Mouse (Mus musculus): Measurements from ENCODE around the gene Serhl. TPM values are rescaled to one million over a fixed set of nuclear protein-coding genes. Genes with fewer than 3 reads are reported as not detected.
"Not testable (repeated sequence)": the region's sequence is repeated elsewhere in the genome, so short reads cannot be mapped to it uniquely, and the experiment has no call there.

The Serhl gene
- polyA plus RNA-seq, 1 experiment from 2014 or later, result 16.0 TPM

DNA sequence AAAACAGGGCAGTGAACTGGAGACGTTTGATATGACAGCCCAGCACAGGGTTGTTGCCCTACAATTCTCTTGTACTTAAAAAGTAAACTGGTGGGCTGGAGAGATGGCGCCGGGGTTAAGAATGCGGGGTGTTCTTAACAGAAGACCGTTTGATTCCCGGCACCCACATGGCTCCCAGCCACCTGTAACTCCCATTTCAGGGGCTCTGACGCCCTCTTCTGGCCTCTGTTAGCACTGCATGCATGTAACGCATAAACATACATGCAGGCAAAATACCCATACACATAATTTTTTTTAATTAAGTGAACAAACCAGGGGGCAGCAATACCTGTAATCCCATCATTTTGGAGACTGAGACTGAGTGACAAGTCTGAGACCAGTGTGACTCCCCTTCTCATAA, 31.8 kb upstream of the Serhl start:
- Histone ChIP-seq H3K27me3 (peaks cover 69% of the 10 kb centered on the region), H3K9me3 (replicated peaks) (no peaks in the 10 kb centered on the region), H3K9ac (no peak overlapping the region), H3K36me3 (replicated peaks) (no peaks in the 10 kb centered on the region), H3K4me3 (replicated peaks) (no peak overlapping the region), H3K27ac (replicated peaks) (no peak overlapping the region), H3K4me2 (no peak overlapping the region), H3K4me1 (replicated peaks) (peaks cover 17% of the 10 kb centered on the region; the same call in 1 of the 2 replicates)
- no peak for ATAC-seq (ENCODE audit: insufficient read depth)
- WGBS (ENCODE audit: insufficient replicate concordance), result 58% methylated on average over 8 of the region's 8 CpGs

GRCm38 (mm10) chr15:83059233-83059660, 30.1 kb upstream of the Serhl start:
- Histone ChIP-seq H3K27ac (replicated peaks) (no peak overlapping the region), H3K36me3 (replicated peaks) (no peaks in the 10 kb centered on the region), H3K4me1 (replicated peaks) (peaks cover 17% of the 10 kb centered on the region; the same call in 1 of the 2 replicates), H3K9me3 (replicated peaks) (no peaks in the 10 kb centered on the region), H3K4me2 (no peak overlapping the region), H3K9ac (no peak overlapping the region), H3K4me3 (replicated peaks) (no peak overlapping the region), H3K27me3 (peaks cover 60% of the 10 kb centered on the region)
- peak; percentile 47 for ATAC-seq (ENCODE audit: insufficient read depth)
- 17% methylated on average over 5 of the region's 5 CpGs for WGBS (ENCODE audit: insufficient replicate concordance)

DNA sequence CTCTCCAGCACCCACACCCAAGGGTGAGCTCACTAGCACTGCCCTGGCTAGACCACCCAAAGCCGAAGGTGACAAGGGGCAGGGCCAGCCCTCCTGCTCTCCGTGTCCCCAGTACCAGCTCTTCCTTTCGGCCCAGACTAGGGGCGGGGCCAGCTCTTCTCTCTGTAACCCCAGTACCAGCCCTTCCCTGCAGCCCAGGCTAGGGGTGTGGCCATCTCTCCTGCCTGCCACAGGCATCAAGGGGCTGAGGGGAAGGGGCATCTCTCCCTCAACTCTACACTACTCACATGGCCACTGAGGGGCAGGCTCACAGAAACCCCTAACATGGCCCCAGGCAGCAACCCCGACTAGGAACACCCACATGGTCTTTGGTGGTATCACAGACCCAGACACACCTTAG, 27.6 kb upstream of the Serhl start:
- ATAC-seq (ENCODE audit: insufficient read depth), result no peak
- Histone ChIP-seq H3K4me1 (replicated peaks) (peaks cover 10% of the 10 kb centered on the region; the same call in 1 of the 2 replicates), H3K4me2 (no peak overlapping the region), H3K9ac (no peak overlapping the region), H3K9me3 (replicated peaks) (no peaks in the 10 kb centered on the region), H3K27ac (replicated peaks) (no peak overlapping the region), H3K27me3 (peaks cover 40% of the 10 kb centered on the region), H3K36me3 (replicated peaks) (no peaks in the 10 kb centered on the region), H3K4me3 (replicated peaks) (no peak overlapping the region)
- whole genome bisulfite sequencing (ENCODE audit: insufficient replicate concordance), result 14% methylated on average over 5 of the region's 5 CpGs

DNA sequence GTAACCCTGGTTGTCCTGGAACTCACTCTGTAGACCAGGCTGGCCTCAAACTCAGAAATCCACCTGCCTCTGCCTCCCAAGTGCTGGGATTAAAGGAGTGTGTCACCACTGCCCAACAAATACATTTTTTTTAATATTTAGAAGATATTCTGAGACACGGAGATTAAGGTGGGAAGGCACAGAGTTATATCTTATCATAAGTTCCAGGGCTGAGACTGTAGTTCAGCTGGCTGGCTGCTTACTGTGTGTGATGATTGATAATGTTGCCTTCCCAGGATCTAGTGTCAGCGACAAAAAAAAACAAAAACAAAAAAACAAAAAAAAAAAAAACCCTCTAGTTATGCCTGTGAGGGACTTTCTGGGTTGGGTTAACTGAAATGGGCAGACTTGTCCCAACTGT, 26.7 kb upstream of the Serhl start:
- H3K9me3 ChIP-seq (replicated peaks); ATAC-seq (ENCODE audit: insufficient read depth); H3K4me3 ChIP-seq (replicated peaks); H3K4me2 ChIP-seq; H3K27ac ChIP-seq (replicated peaks); H3K36me3 ChIP-seq (replicated peaks); H3K9ac ChIP-seq; H3K4me1 ChIP-seq (replicated peaks): not testable (repeated sequence)
- 38% methylated on average over 2 of the region's 2 CpGs for WGBS (ENCODE audit: insufficient replicate concordance)
- H3K27me3 ChIP-seq, result peaks cover 31% of the 10 kb centered on the region

- Histone ChIP-seq H3K4me1 (replicated peaks) (no peaks in the 10 kb centered on the region), H3K27me3 (peaks cover 9% of the 10 kb centered on the region), H3K4me3 (replicated peaks) (no peak overlapping the region), H3K27ac (replicated peaks) (no peak overlapping the region), H3K4me2 (no peak overlapping the region), H3K9ac (no peak overlapping the region), H3K9me3 (replicated peaks) (no peaks in the 10 kb centered on the region), H3K36me3 (replicated peaks) (no peaks in the 10 kb centered on the region)
- 66% methylated on average over 4 of the region's 4 CpGs for WGBS (ENCODE audit: insufficient replicate concordance)
- ATAC-seq (ENCODE audit: insufficient read depth), result no peak
Observed at GRCm38 (mm10) chr15:83065543-83065942, 23.8 kb upstream of the Serhl start.

GRCm38 (mm10) chr15:83068270-83068669, 21.0 kb upstream of the Serhl start:
- H3K4me1 ChIP-seq (replicated peaks), result no peaks in the 10 kb centered on the region
- no peaks in the 10 kb centered on the region for H3K36me3 ChIP-seq (replicated peaks)
- H3K9ac ChIP-seq, result no peak overlapping the region
- ATAC-seq (ENCODE audit: insufficient read depth), result no peak
- WGBS (ENCODE audit: insufficient replicate concordance), result 65% methylated on average over 5 of the region's 5 CpGs
- H3K27ac ChIP-seq (replicated peaks), result no peak overlapping the region
- H3K4me2 ChIP-seq, result no peak overlapping the region
- H3K4me3 ChIP-seq (replicated peaks), result no peak overlapping the region
- H3K9me3 ChIP-seq (replicated peaks), result no peaks in the 10 kb centered on the region
- no peaks in the 10 kb centered on the region for H3K27me3 ChIP-seq

GRCm38 (mm10) chr15:83070942-83071341, 18.4 kb upstream of the Serhl start:
- Histone ChIP-seq H3K4me2 (no peak overlapping the region), H3K9me3 (replicated peaks) (no peaks in the 10 kb centered on the region), H3K27ac (replicated peaks) (no peak overlapping the region), H3K4me1 (replicated peaks) (no peaks in the 10 kb centered on the region), H3K36me3 (replicated peaks) (no peaks in the 10 kb centered on the region), H3K27me3 (peaks cover 9% of the 10 kb centered on the region), H3K4me3 (replicated peaks) (no peak overlapping the region), H3K9ac (no peak overlapping the region)
- WGBS (ENCODE audit: insufficient replicate concordance), result 63% methylated on average over 3 of the region's 3 CpGs
- ATAC-seq (ENCODE audit: insufficient read depth), result no peak

DNA sequence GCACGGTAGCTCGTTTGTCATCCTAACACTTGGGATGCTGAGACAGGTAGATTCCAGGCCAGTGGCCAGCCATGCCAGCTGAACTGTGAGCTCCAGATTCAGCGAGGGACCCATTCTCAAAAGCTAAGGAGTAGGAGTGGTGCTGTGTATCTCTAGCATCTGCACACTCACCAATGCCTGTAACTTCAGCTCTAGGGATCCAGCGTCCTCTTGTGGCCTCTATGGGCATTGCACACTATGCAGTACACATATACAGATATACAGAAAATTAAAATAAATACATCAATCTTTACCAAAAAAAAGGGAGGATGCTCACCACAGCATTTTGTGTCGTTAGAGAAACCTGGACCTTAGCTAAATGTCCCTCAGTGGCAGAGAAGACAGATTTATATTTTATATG, 17.6 kb upstream of the Serhl start:
- WGBS (ENCODE audit: insufficient replicate concordance), result 65% methylated on average over 5 of the region's 5 CpGs
- ATAC-seq (ENCODE audit: insufficient read depth), result no peak

DNA sequence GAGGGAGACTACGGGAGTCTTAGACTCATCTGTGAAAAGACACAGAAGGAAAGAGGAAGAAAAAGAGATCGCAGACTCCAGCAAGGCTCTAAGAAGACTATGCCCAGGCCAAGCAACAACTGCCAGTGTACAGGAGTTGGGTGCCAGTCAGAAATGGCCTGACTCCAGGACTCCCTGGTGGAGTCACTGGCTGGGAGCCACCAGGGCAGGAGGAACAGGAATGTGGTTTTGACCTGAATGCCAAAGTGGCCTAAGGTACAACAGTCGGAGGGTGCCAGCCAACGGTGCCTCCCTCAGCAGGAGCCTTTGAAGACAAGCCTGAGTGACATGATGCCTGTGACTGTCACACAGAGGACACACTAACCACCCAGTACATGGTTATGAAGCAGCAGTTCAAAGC, 15.1 kb upstream of the Serhl start:
- Histone ChIP-seq H3K36me3 (replicated peaks) (no peaks in the 10 kb centered on the region), H3K4me3 (replicated peaks) (no peak overlapping the region), H3K4me1 (replicated peaks) (no peaks in the 10 kb centered on the region), H3K9me3 (replicated peaks) (no peaks in the 10 kb centered on the region), H3K9ac (no peak overlapping the region), H3K4me2 (no peak overlapping the region), H3K27ac (replicated peaks) (no peak overlapping the region), H3K27me3 (peaks cover 30% of the 10 kb centered on the region)
- ATAC-seq (ENCODE audit: insufficient read depth), result no peak
- WGBS (ENCODE audit: insufficient replicate concordance), result 67% methylated on average over 4 of the region's 4 CpGs

More for the DNA sequence above, 17.6 kb upstream of the Serhl start:
- Histone ChIP-seq H3K27me3 (peaks cover 17% of the 10 kb centered on the region), H3K4me3 (replicated peaks) (no peak overlapping the region), H3K4me2 (no peak overlapping the region), H3K4me1 (replicated peaks) (no peaks in the 10 kb centered on the region), H3K9ac (no peak overlapping the region), H3K27ac (replicated peaks) (no peak overlapping the region), H3K9me3 (replicated peaks) (no peaks in the 10 kb centered on the region), H3K36me3 (replicated peaks) (no peaks in the 10 kb centered on the region)

DNA sequence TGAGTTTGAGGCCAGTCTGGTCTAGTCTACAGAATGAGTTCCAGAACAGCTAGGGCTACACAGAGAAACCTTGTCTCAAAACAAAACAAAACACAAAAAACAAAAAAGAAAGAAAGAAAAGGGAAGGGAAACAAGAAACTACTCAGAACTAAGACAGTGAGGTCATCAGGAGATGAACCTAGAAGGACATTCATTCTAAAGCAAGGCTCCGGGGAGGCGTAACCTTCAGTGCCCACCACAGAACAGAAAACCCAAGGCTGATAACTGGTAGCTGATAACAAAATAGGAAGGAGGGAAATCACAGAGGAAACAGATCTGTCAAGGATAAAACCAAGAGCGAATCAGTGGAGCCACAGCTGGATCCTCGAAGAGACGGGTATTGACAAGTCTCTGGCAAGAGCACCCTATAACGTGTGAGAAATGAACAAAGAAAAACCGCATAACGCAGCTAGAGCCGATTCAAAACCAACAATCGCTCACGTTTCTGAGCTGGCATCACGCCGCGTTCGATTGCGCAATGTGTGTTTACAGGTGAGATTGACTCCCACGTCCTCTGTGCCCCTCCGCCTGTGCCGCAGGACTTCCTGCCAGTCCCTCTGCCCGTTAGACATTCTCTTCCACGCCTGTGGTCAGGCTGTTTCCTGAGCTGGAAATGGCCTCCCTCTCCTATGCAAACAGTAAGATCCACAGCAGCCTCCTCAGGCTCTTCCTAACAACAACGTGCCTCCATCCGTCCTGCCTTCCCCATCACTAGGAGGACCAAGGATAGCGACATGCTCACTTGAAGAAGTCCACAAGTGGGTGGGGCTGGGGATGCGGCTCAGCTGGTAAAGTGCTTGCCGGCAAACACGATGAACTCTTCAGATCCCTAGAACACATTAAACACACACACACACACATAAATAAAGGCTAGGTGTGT, 13.4 kb upstream of the Serhl start:
- WGBS (ENCODE audit: insufficient replicate concordance), result 9% methylated on average over 27 of the region's 27 CpGs
- no peak overlapping the region for H3K4me3 ChIP-seq (replicated peaks)
- no peaks in the 10 kb centered on the region for H3K4me1 ChIP-seq (replicated peaks)
- no peaks in the 10 kb centered on the region for H3K36me3 ChIP-seq (replicated peaks)
- H3K27me3 ChIP-seq, result peaks cover 30% of the 10 kb centered on the region
- peak overlapping the region; percentile 25 for H3K4me2 ChIP-seq
- no peak for ATAC-seq (ENCODE audit: insufficient read depth)
- H3K9me3 ChIP-seq (replicated peaks), result no peaks in the 10 kb centered on the region
- H3K9ac ChIP-seq, result no peak overlapping the region
- no peak overlapping the region for H3K27ac ChIP-seq (replicated peaks)

DNA sequence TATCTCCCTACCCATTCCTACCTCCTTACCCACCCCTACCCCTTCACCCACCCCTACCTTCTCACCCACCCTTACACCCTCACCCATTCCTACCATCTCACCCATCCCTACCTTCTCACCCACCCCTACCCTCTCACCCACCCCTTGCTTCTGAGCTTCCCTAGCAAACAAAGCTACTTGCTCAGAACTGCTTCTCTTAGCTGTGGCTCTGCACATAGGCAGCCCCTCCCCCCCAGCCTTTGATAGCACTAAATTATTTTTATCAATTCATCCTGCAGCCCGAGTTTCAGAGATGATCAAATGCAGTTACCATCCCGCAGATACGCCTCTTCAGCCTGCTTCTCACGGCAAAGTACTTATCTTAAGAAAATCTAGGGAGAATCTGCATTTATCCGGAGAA, 5.8 kb upstream of the Serhl start:
- ATAC-seq (ENCODE audit: insufficient read depth), result no peak
- 58% methylated on average over 5 of the region's 5 CpGs for WGBS (ENCODE audit: insufficient replicate concordance)

More for the DNA sequence above, 5.8 kb upstream of the Serhl start:
- H3K4me1 ChIP-seq (replicated peaks), result peaks cover 21% of the 10 kb centered on the region
- H3K27me3 ChIP-seq, result peaks cover 11% of the 10 kb centered on the region; the same call in 1 of the 2 replicates
- no peak overlapping the region for H3K4me2 ChIP-seq
- no peak overlapping the region for H3K4me3 ChIP-seq (replicated peaks)
- no peak overlapping the region for H3K9ac ChIP-seq
- no peaks in the 10 kb centered on the region for H3K36me3 ChIP-seq (replicated peaks)
- no peak overlapping the region for H3K27ac ChIP-seq (replicated peaks)
- H3K9me3 ChIP-seq (replicated peaks), result no peaks in the 10 kb centered on the region
